Mouse (Mus musculus): ENCODE measurements around the gene Gm7544. TPM values are rescaled to one million over a fixed set of nuclear protein-coding genes. Genes with fewer than 3 reads are reported as not detected.
"Not testable (repeated sequence)": the region's sequence is repeated elsewhere in the genome, so short reads cannot be mapped to it uniquely, and the experiment has no call there.

Gene Gm7544
- polyA plus RNA-seq, 1 experiment from 2014 or later = not detected

GRCm38 (mm10) chr1:82972046-82972445 is 16.2 kb upstream of the Gm7544 start:
- no peak for ATAC-seq (ENCODE audit: low FRiP score, low read depth)
- Histone ChIP-seq H3K4me2 (no peak overlapping the region), H3K36me3 (no peaks in the 10 kb centered on the region), H3K27me3 (no peaks in the 10 kb centered on the region), H3K27ac (replicated peaks) (no peak overlapping the region), H3K9ac (no peak overlapping the region), H3K4me1 (replicated peaks) (no peaks in the 10 kb centered on the region), H3K9me3 (no peaks in the 10 kb centered on the region), H3K4me3 (no peak overlapping the region)
- 62% methylated on average over 4 of the region's 4 CpGs for WGBS

GRCm38 (mm10) chr1:82966413-82966812 is 10.6 kb upstream of the Gm7544 start:
- no peaks in the 10 kb centered on the region for H3K36me3 ChIP-seq
- H3K9ac ChIP-seq = no peak overlapping the region
- no peak overlapping the region for H3K27ac ChIP-seq (replicated peaks)
- WGBS = 49% methylated on average over 3 of the region's 3 CpGs
- H3K27me3 ChIP-seq = no peaks in the 10 kb centered on the region
- H3K9me3 ChIP-seq = no peaks in the 10 kb centered on the region
- no peak for ATAC-seq (ENCODE audit: low FRiP score, low read depth)
- no peak overlapping the region for H3K4me2 ChIP-seq
- H3K4me1 ChIP-seq (replicated peaks) = no peaks in the 10 kb centered on the region
- no peak overlapping the region for H3K4me3 ChIP-seq

GRCm38 (mm10) chr1:82959870-82960385 is 4.1 kb upstream of the Gm7544 start, which contains the start of gene Gm47955:
Gm47955 (plus strand) TSS chr1:82960286.
- H3K4me1 ChIP-seq (replicated peaks) = no peaks in the 10 kb centered on the region
- no peak within 1 kb of the TSS for H3K9ac ChIP-seq
- no peaks in the 10 kb centered on the region for H3K36me3 ChIP-seq
- ATAC-seq (ENCODE audit: low FRiP score, low read depth) = no peak
- WGBS = 96% methylated on average over 11 of the region's 11 CpGs
- H3K27ac ChIP-seq (replicated peaks) = no peak within 1 kb of the TSS
- no peaks in the 10 kb centered on the region for H3K27me3 ChIP-seq
- H3K9me3 ChIP-seq = no peaks in the 10 kb centered on the region
- H3K4me2 ChIP-seq = no peak within 1 kb of the TSS
- H3K4me3 ChIP-seq = no peak within 1 kb of the TSS

- no peak overlapping the region for H3K27ac ChIP-seq (replicated peaks)
- 85% methylated on average over 2 of the region's 2 CpGs for WGBS
- no peaks in the 10 kb centered on the region for H3K36me3 ChIP-seq
- H3K27me3 ChIP-seq = no peaks in the 10 kb centered on the region
- no peak overlapping the region for H3K4me3 ChIP-seq
- H3K9me3 ChIP-seq = no peaks in the 10 kb centered on the region
- no peak overlapping the region for H3K4me2 ChIP-seq
- no peaks in the 10 kb centered on the region for H3K4me1 ChIP-seq (replicated peaks)
- H3K9ac ChIP-seq = no peak overlapping the region
- no peak for ATAC-seq (ENCODE audit: low FRiP score, low read depth)
These were observed 7.2 kb downstream of the Gm7544 start for GRCm38 (mm10) chr1:82948601-82949000.

GRCm38 (mm10) chr1:82946029-82946428 is 9.8 kb downstream of the Gm7544 start:
- not testable (repeated sequence) for H3K27ac ChIP-seq (replicated peaks); H3K9ac ChIP-seq; H3K27me3 ChIP-seq; H3K4me3 ChIP-seq; H3K4me1 ChIP-seq (replicated peaks); H3K36me3 ChIP-seq; H3K4me2 ChIP-seq; H3K9me3 ChIP-seq; ATAC-seq (ENCODE audit: low FRiP score, low read depth)
- 100% methylated on average over 2 of the region's 2 CpGs for WGBS

- H3K27me3 ChIP-seq; H3K36me3 ChIP-seq; H3K9me3 ChIP-seq; H3K4me3 ChIP-seq; H3K4me2 ChIP-seq; H3K4me1 ChIP-seq (replicated peaks); H3K9ac ChIP-seq; ATAC-seq (ENCODE audit: low FRiP score, low read depth); H3K27ac ChIP-seq (replicated peaks): not testable (repeated sequence)
- no CpG with 5 or more reads among the region's 6 CpGs for WGBS
These were observed 12.5 kb downstream of the Gm7544 start, which contains the start of gene A030003K21Rik for GRCm38 (mm10) chr1:82943295-82943694. A030003K21Rik (minus strand) TSS chr1:82943388.

GRCm38 (mm10) chr1:82942505-82942904 is 13.3 kb downstream of the Gm7544 start:
- 90% methylated on average over 2 of the region's 2 CpGs for WGBS
- not testable (repeated sequence) for H3K4me2 ChIP-seq; H3K4me1 ChIP-seq (replicated peaks); H3K27ac ChIP-seq (replicated peaks); H3K9ac ChIP-seq; H3K27me3 ChIP-seq; ATAC-seq (ENCODE audit: low FRiP score, low read depth); H3K4me3 ChIP-seq; H3K9me3 ChIP-seq; H3K36me3 ChIP-seq

GRCm38 (mm10) chr1:82938666-82939065 is 17.1 kb downstream of the Gm7544 start:
- no peak for ATAC-seq (ENCODE audit: low FRiP score, low read depth)
- 94% methylated on average over 5 of the region's 5 CpGs for WGBS
- no peaks in the 10 kb centered on the region for H3K4me1 ChIP-seq (replicated peaks)

GRCm38 (mm10) chr1:82931326-82931725 is 24.5 kb downstream of the Gm7544 start, which contains the start of gene Gm6217:
Gm6217 (minus strand) TSS chr1:82931399.
- WGBS = no CpG with 5 or more reads among the region's 6 CpGs
- not testable (repeated sequence) for H3K4me3 ChIP-seq; H3K4me1 ChIP-seq (replicated peaks); H3K27ac ChIP-seq (replicated peaks); H3K4me2 ChIP-seq; H3K27me3 ChIP-seq; H3K36me3 ChIP-seq; H3K9me3 ChIP-seq; H3K9ac ChIP-seq; ATAC-seq (ENCODE audit: low FRiP score, low read depth)

More at GRCm38 (mm10) chr1:82938666-82939065, 17.1 kb downstream of the Gm7544 start:
- H3K27ac ChIP-seq (replicated peaks) = no peak overlapping the region
- H3K9me3 ChIP-seq = no peaks in the 10 kb centered on the region
- H3K9ac ChIP-seq = no peak overlapping the region
- no peak overlapping the region for H3K4me3 ChIP-seq
- no peaks in the 10 kb centered on the region for H3K27me3 ChIP-seq
- H3K36me3 ChIP-seq = no peaks in the 10 kb centered on the region
- no peak overlapping the region for H3K4me2 ChIP-seq

GRCm38 (mm10) chr1:82930558-82930957 is 25.3 kb downstream of the Gm7544 start:
- H3K4me3 ChIP-seq; H3K4me2 ChIP-seq; H3K9ac ChIP-seq; H3K9me3 ChIP-seq; H3K27ac ChIP-seq (replicated peaks); H3K27me3 ChIP-seq; H3K36me3 ChIP-seq; ATAC-seq (ENCODE audit: low FRiP score, low read depth); H3K4me1 ChIP-seq (replicated peaks): not testable (repeated sequence)
- WGBS = 86% methylated on average over 2 of the region's 3 CpGs

- Histone ChIP-seq H3K9me3 (no peaks in the 10 kb centered on the region), H3K27me3 (no peaks in the 10 kb centered on the region), H3K4me3 (no peak within 1 kb of the TSS), H3K27ac (replicated peaks) (no peak within 1 kb of the TSS), H3K9ac (no peak within 1 kb of the TSS), H3K36me3 (no peaks in the 10 kb centered on the region), H3K4me1 (replicated peaks) (no peaks in the 10 kb centered on the region), H3K4me2 (no peak within 1 kb of the TSS)
- 93% methylated on average over 6 of the region's 6 CpGs for WGBS
- ATAC-seq (ENCODE audit: low FRiP score, low read depth) = no peak
These were observed 31.2 kb downstream of the Gm7544 start, which contains the start of gene A030014E15Rik for GRCm38 (mm10) chr1:82924650-82925049. A030014E15Rik (plus strand) TSS chr1:82924917.

- H3K4me1 ChIP-seq (replicated peaks); H3K9ac ChIP-seq; H3K27me3 ChIP-seq; ATAC-seq (ENCODE audit: low FRiP score, low read depth); H3K4me3 ChIP-seq; H3K4me2 ChIP-seq; H3K9me3 ChIP-seq; H3K36me3 ChIP-seq; H3K27ac ChIP-seq (replicated peaks): not testable (repeated sequence)
- 96% methylated on average over 5 of the region's 5 CpGs for WGBS
These were observed 42.4 kb downstream of the Gm7544 start for GRCm38 (mm10) chr1:82913434-82913833.

GRCm38 (mm10) chr1:82913025-82913424 is 42.8 kb downstream of the Gm7544 start, which contains the start of gene A030005L19Rik:
A030005L19Rik (plus strand) TSS chr1:82913325.
- no peaks in the 10 kb centered on the region for H3K9me3 ChIP-seq
- H3K36me3 ChIP-seq = no peaks in the 10 kb centered on the region
- H3K27ac ChIP-seq (replicated peaks) = no peak within 1 kb of the TSS
- H3K9ac ChIP-seq = no peak within 1 kb of the TSS
- WGBS = 86% methylated on average over 3 of the region's 3 CpGs
- H3K27me3 ChIP-seq = no peaks in the 10 kb centered on the region
- no peaks in the 10 kb centered on the region for H3K4me1 ChIP-seq (replicated peaks)
- H3K4me2 ChIP-seq = no peak within 1 kb of the TSS
- no peak for ATAC-seq (ENCODE audit: low FRiP score, low read depth)
- no peak within 1 kb of the TSS for H3K4me3 ChIP-seq
